In the genomic region with DNA sequence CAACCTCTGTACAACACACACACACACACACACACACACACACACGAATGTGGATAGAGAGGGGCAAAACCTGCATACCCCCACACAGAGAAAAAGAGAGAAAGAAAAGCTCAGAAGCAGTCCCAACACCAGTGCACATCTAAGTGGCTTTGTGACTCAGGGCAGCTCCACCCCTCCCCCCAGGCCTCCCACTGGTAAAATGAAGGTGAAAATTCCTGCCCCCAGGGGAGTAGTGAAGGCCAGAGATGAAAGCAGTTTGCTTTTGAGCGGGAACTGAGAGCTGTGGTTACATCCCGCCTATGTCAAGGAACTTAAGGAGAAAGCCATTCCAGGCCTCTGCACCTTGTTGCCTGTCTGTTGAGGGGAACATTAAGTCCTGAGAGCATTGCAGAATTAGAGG, we compare ENCODE assay signal across 22 mouse cellular contexts. TPM values are rescaled to one million over a fixed set of nuclear protein-coding genes. Genes with fewer than 3 reads are reported as not detected.
DNase-seq lines count a peak whose midpoint lies in the region; ATAC-seq and TF ChIP-seq lines count a peak whose summit lies in the region.
"Had no signal": no experiment of that assay in that cellular context is flagged by ENCODE, and none has a peak within 500 bp of the region (broad histone marks: within the 10 kb centered on the region; RNA-seq: fewer than 3 reads in every experiment).

No protein-coding gene starts in this region.

- DNase-seq in forebrain, embryonic 10.5 days (ENCODE audit: extremely low spot score, low spot score), result no peak
- peak; percentile 11 for DNase-seq in midbrain, embryonic 10.5 days (ENCODE audit: low spot score)
- no peak for DNase-seq in midbrain, postnatal 0 days (ENCODE audit: low spot score)
- peak; percentile 67 for DNase-seq in ES-CJ7 (ENCODE audit: low read depth, low spot score)
- no peak for DNase-seq in limb, embryonic 10.5 days (ENCODE audit: low spot score)
- DNase-seq in left cerebral cortex, adult 11 months (ENCODE audit: low spot score), result no peak
- no peak for DNase-seq in kidney, postnatal 4 days
- DNase-seq: adrenal gland, postnatal 10 days; cerebellum, adult 11 months; cerebellum, postnatal 10 days; gastrocnemius, postnatal 36 days; kidney, adult 9 months; layer of hippocampus, adult 9-11 months; lung, adult 2 months; right cerebral cortex, postnatal 14 days had no signal

- H3K27ac ChIP-seq in forebrain, embryonic 10.5 days, result peak overlapping the region; percentile 58
- no peak overlapping the region for H3K27ac ChIP-seq in forebrain, embryonic 16.5 days (ENCODE audit: low read length)
- H3K27ac ChIP-seq in midbrain, embryonic 10.5 days (replicated peaks), result peak overlapping the region; percentile 63
- H3K27ac ChIP-seq in midbrain, postnatal 0 days (ENCODE audit: low read depth, low read length), result no peak overlapping the region
- peak overlapping the region; percentile 44; the same call in 1 of the 2 replicates for H3K27ac ChIP-seq in limb, embryonic 10.5 days
- H3K27ac ChIP-seq: intestine, embryonic 15.5 days; liver, embryonic 12.5 days; stomach, embryonic 15.5 days had no signal

- H3K27me3 ChIP-seq in forebrain, embryonic 10.5 days (ENCODE audit: poor library complexity, severe bottlenecking), result 0 out of 2 replicates have a peak, but pooled peaks cover 4% of the 10 kb centered on the region
- H3K27me3 ChIP-seq in forebrain, embryonic 16.5 days (replicated peaks; ENCODE audit: control insufficient read depth, insufficient read depth, low read length), result no peaks in the 10 kb centered on the region
- H3K27me3 ChIP-seq in midbrain, embryonic 10.5 days (ENCODE audit: low read depth, poor library complexity, severe bottlenecking), result no peaks in the 10 kb centered on the region
- no peaks in the 10 kb centered on the region for H3K27me3 ChIP-seq in midbrain, postnatal 0 days (ENCODE audit: insufficient read depth, low read length)
- peaks cover 6% of the 10 kb centered on the region; the same call in 1 of the 2 replicates for H3K27me3 ChIP-seq in limb, embryonic 10.5 days (ENCODE audit: low read depth, poor library complexity, severe bottlenecking)
- H3K27me3 ChIP-seq: hindbrain, embryonic 13.5 days; intestine, embryonic 15.5 days; stomach, embryonic 15.5 days had no signal

- no peak overlapping the region for H3K4me3 ChIP-seq in forebrain, embryonic 10.5 days
- no peak overlapping the region for H3K4me3 ChIP-seq in forebrain, embryonic 16.5 days (replicated peaks; ENCODE audit: low read length)
- no peak overlapping the region for H3K4me3 ChIP-seq in midbrain, embryonic 10.5 days
- no peak overlapping the region for H3K4me3 ChIP-seq in midbrain, postnatal 0 days (ENCODE audit: low read depth, low read length)
- H3K4me3 ChIP-seq in limb, embryonic 10.5 days, result no peak overlapping the region
- H3K4me3 ChIP-seq: hindbrain, embryonic 13.5 days; intestine, embryonic 15.5 days; liver, embryonic 12.5 days; stomach, embryonic 15.5 days had no signal

- peaks cover 57% of the 10 kb centered on the region for H3K4me1 ChIP-seq in forebrain, embryonic 10.5 days
- H3K4me1 ChIP-seq in forebrain, embryonic 16.5 days (replicated peaks; ENCODE audit: control insufficient read depth, insufficient read depth, low read length), result peaks cover 30% of the 10 kb centered on the region
- peaks cover 71% of the 10 kb centered on the region for H3K4me1 ChIP-seq in midbrain, embryonic 10.5 days
- peaks cover 14% of the 10 kb centered on the region for H3K4me1 ChIP-seq in midbrain, postnatal 0 days (ENCODE audit: insufficient read depth, low read length)
- H3K4me1 ChIP-seq in limb, embryonic 10.5 days, result peaks cover 55% of the 10 kb centered on the region

- no peak overlapping the region for H3K9ac ChIP-seq in forebrain, embryonic 16.5 days (replicated peaks; ENCODE audit: low read depth, low read length)
- no peak overlapping the region for H3K9ac ChIP-seq in midbrain, postnatal 0 days (replicated peaks; ENCODE audit: low read length, poor library complexity, severe bottlenecking)
- H3K9ac ChIP-seq: hindbrain, embryonic 13.5 days; intestine, embryonic 15.5 days; liver, embryonic 12.5 days; stomach, embryonic 15.5 days had no signal

- H3K4me2 ChIP-seq in forebrain, embryonic 16.5 days (ENCODE audit: low read length), result no peak overlapping the region
- H3K4me2 ChIP-seq in midbrain, postnatal 0 days (ENCODE audit: low read depth, low read length, poor library complexity, severe bottlenecking), result no peak overlapping the region
- H3K4me2 ChIP-seq: hindbrain, embryonic 13.5 days; intestine, embryonic 15.5 days; liver, embryonic 12.5 days; stomach, embryonic 15.5 days had no signal

- H3K36me3 ChIP-seq in forebrain, embryonic 10.5 days (replicated peaks), result peaks cover 65% of the 10 kb centered on the region
- peaks cover 5% of the 10 kb centered on the region; the same call in 1 of the 2 replicates for H3K36me3 ChIP-seq in forebrain, embryonic 16.5 days (ENCODE audit: control insufficient read depth, insufficient read depth)
- peaks cover 89% of the 10 kb centered on the region for H3K36me3 ChIP-seq in midbrain, embryonic 10.5 days
- peaks cover 6% of the 10 kb centered on the region; the same call in 1 of the 2 replicates for H3K36me3 ChIP-seq in midbrain, postnatal 0 days (ENCODE audit: insufficient read depth, low read length)
- peaks cover 68% of the 10 kb centered on the region for H3K36me3 ChIP-seq in limb, embryonic 10.5 days
- H3K36me3 ChIP-seq: liver, embryonic 12.5 days had no signal

- ATAC-seq in forebrain, embryonic 16.5 days, result no peak
- no peak for ATAC-seq in midbrain, postnatal 0 days (ENCODE audit: low FRiP score)
- ATAC-seq: CD4-positive, CD25-positive, alpha-beta regulatory T cell, adult 4 months; intestine, embryonic 15.5 days; liver, embryonic 12.5 days had no signal

- 39% methylated on average over 3 of the region's 3 CpGs for WGBS in forebrain, embryonic 10.5 days
- WGBS in forebrain, embryonic 16.5 days, result 52% methylated on average over 3 of the region's 3 CpGs
- WGBS in midbrain, embryonic 10.5 days, result 49% methylated on average over 3 of the region's 3 CpGs
- 46% methylated on average over 3 of the region's 3 CpGs for WGBS in midbrain, postnatal 0 days
- 10% methylated on average over 3 of the region's 3 CpGs for WGBS in limb, embryonic 10.5 days

- no peak for TF ChIP-seq CTCF in midbrain, postnatal 0 days (IDR thresholded peaks at IDR 0.05)

- peaks cover 21% of the 10 kb centered on the region; the same call in 1 of the 2 replicates for H3K9me3 ChIP-seq in forebrain, embryonic 10.5 days
- no peaks in the 10 kb centered on the region for H3K9me3 ChIP-seq in forebrain, embryonic 16.5 days (ENCODE audit: control insufficient read depth, low read length)
- H3K9me3 ChIP-seq in midbrain, embryonic 10.5 days (replicated peaks), result no peaks in the 10 kb centered on the region
- no peaks in the 10 kb centered on the region for H3K9me3 ChIP-seq in midbrain, postnatal 0 days (ENCODE audit: low read length)
- no peaks in the 10 kb centered on the region for H3K9me3 ChIP-seq in limb, embryonic 10.5 days (replicated peaks)
- H3K9me3 ChIP-seq: intestine, embryonic 15.5 days; liver, embryonic 12.5 days; stomach, embryonic 15.5 days had no signal

RNA-seq across cellular contexts. Expression of a gene that starts 28.2 kb away (rescaled TPM):
- polyA plus RNA-seq in forebrain, embryonic 10.5 days (2016; fragmentation: Nextera tagmentation; extraction: Ambion mirVana), result 26.2 and 26.8 TPM in 2 replicates
- 22.2 and 23.1 TPM in 2 replicates for polyA plus RNA-seq in forebrain, embryonic 16.5 days (2015; fragmentation: Nextera tagmentation; extraction: Ambion mirVana)
- polyA plus RNA-seq in midbrain, embryonic 10.5 days (2016; fragmentation: Nextera tagmentation; extraction: Ambion mirVana), result 51.2 and 65.4 TPM in 2 replicates
- 129 and 160 TPM in 2 replicates for total RNA-seq in midbrain, postnatal 0 days (2014; rRNA removed)
- polyA plus RNA-seq in midbrain, postnatal 0 days (2015; fragmentation: Nextera tagmentation; extraction: Ambion mirVana), result 42.7 and 42.9 TPM in 2 replicates
- polyA plus RNA-seq in limb, embryonic 10.5 days (2016; fragmentation: Nextera tagmentation; extraction: Ambion mirVana), result 20.1 and 26.8 TPM in 2 replicates
- total RNA-seq: neutrophil, adult 5-6 weeks had no signal
- polyA plus RNA-seq: CD4-positive, CD25-positive, alpha-beta regulatory T cell, adult 4 months had no signal

Comparison
In these comparisons a context has a peak if more than half of its experiments do, and no peak if none do; other contexts are left out.
1. DNase-seq: peak in midbrain, embryonic 10.5 days (single experiment) and ES-CJ7 (single experiment); none in forebrain, embryonic 10.5 days (single experiment), midbrain, postnatal 0 days (single experiment), limb, embryonic 10.5 days (single experiment), left cerebral cortex, adult 11 months (single experiment) and kidney, postnatal 4 days (0 of 2).
2. H3K27ac ChIP-seq: peak in forebrain, embryonic 10.5 days (single experiment), midbrain, embryonic 10.5 days (single experiment) and limb, embryonic 10.5 days (single experiment); none in forebrain, embryonic 16.5 days (single experiment) and midbrain, postnatal 0 days (single experiment).